Mouse (Mus musculus): ENCODE results near the gene Cars. TPM values are rescaled to one million over a fixed set of nuclear protein-coding genes. Genes with fewer than 3 reads are reported as not detected.
A peak's percentile ranks its signal among the peaks of the same experiment; 100 is the strongest.

Gene Cars
- polyA plus RNA-seq, 1 experiment from 2014 or later, result 63.3 TPM

DNA sequence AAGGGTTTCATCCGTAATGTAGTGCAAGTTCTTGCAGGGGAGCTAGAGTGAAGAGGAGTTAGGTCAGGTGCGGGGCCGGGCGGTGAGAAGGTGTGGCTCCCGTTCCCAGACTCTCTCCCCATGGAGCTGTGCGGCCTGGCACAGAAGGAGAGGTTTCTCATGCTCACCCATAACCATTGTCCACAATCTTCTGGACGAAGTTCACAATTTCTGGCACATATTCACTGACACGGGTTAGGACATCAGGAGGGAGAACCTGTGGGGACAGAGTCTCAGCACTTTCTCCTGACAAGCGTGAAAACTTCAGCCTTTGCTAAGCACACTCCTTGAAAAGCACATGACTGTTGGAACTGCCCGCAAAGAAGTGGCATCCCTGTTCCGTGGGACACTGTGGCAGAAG, 24.1 kb downstream of the Cars start:
- no peak for ATAC-seq
- 96% methylated on average over 11 of the region's 11 CpGs for WGBS

DNA sequence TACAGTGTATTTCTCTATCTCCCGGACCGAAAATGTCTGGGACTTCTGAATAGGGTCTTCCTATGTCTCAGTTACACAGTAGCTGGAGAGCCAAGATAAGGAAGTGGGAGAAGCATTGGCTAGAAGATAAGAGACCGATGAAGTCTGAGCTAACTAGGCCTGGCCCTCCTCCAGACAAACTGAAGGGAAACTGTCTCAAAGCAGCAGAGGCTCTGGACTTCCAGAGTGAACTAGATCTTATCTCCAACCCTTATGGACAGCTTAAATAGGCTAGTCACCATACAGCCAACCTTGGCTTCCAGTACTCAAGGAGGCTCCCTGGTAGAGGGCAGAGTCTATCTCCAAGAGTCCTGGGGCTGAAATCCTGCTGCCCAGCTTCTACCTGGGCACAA, 34.2 kb downstream of the Cars start:
- Histone ChIP-seq H3K27me3 (no peaks in the 10 kb centered on the region), H3K27ac (no peak overlapping the region), H3K4me3 (replicated peaks) (no peak overlapping the region), H3K9me3 (no peaks in the 10 kb centered on the region), H3K4me2 (replicated peaks) (no peak overlapping the region), H3K9ac (replicated peaks) (no peak overlapping the region), H3K36me3 (peaks cover 98% of the 10 kb centered on the region), H3K4me1 (replicated peaks) (no peaks in the 10 kb centered on the region)
- WGBS, result 93% methylated on average over 3 of the region's 3 CpGs
- ATAC-seq, result no peak

More for the DNA sequence above, 24.1 kb downstream of the Cars start:
- H3K4me3 ChIP-seq (replicated peaks), result no peak overlapping the region
- peaks cover 98% of the 10 kb centered on the region for H3K36me3 ChIP-seq
- H3K9ac ChIP-seq (replicated peaks), result no peak overlapping the region
- no peaks in the 10 kb centered on the region for H3K9me3 ChIP-seq
- no peak overlapping the region for H3K4me2 ChIP-seq (replicated peaks)
- H3K27ac ChIP-seq, result no peak overlapping the region
- no peaks in the 10 kb centered on the region for H3K4me1 ChIP-seq (replicated peaks)
- H3K27me3 ChIP-seq, result no peaks in the 10 kb centered on the region

DNA sequence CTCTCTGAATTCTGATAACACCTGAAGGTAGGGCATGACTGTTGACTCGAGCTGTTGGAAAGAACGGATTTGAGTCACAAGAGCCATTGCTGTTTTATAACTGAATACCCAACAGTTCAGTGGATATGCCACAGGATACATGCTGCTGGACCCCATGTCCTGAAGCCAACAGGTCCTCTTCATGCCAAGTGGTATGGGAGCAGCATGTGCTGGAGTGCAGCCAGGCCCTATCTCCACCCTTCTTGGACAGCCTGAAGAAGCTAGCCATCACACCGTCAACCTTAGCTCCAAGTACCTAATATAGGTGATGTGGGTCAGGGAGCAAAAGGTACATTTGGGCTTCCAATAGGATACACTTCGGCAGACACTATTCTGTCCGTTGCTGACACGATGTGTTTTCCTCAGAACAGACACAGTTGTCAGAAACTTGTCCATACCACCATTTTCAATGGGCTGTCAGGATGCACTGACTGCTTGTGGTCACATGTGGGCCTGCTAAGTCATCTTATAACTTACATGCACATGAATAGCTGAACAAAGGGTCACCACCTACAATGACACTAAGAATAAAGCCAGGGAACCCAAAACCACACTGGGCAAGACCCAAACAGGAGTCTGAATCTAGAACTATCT, 34.8 kb downstream of the Cars start:
- H3K4me2 ChIP-seq (replicated peaks), result no peak overlapping the region
- H3K9ac ChIP-seq (replicated peaks), result no peak overlapping the region
- no peaks in the 10 kb centered on the region for H3K4me1 ChIP-seq (replicated peaks)
- no peak overlapping the region for H3K27ac ChIP-seq
- H3K4me3 ChIP-seq (replicated peaks), result no peak overlapping the region
- H3K27me3 ChIP-seq, result no peaks in the 10 kb centered on the region
- H3K36me3 ChIP-seq, result peaks cover 98% of the 10 kb centered on the region
- H3K9me3 ChIP-seq, result no peaks in the 10 kb centered on the region
- ATAC-seq, result no peak
- 96% methylated on average over 6 of the region's 6 CpGs for WGBS

DNA sequence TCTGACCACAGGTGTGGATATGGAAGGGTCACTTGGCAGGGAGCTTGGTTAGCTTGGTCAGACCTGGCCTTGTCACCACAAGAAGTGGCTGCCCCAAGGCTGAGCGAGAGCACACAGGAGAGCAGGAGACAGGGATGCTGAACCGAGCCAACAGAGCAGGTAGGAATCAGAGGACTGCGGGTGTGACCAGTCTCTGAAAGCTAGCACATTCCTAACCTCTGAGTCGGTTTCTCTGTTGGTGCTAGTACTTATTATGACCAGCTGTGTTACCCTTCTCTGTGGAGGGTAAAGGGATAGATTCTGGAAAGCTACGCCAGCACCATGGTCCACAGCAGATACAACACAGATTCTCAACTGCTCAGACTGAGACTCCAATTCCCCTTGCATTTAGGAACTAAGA, 36.1 kb downstream of the Cars start:
- Histone ChIP-seq H3K4me2 (replicated peaks) (no peak overlapping the region), H3K36me3 (peaks cover 98% of the 10 kb centered on the region), H3K4me3 (replicated peaks) (no peak overlapping the region), H3K4me1 (replicated peaks) (no peaks in the 10 kb centered on the region), H3K9ac (replicated peaks) (no peak overlapping the region), H3K27me3 (no peaks in the 10 kb centered on the region), H3K27ac (no peak overlapping the region), H3K9me3 (no peaks in the 10 kb centered on the region)
- no peak for ATAC-seq
- 96% methylated on average over 5 of the region's 5 CpGs for WGBS

DNA sequence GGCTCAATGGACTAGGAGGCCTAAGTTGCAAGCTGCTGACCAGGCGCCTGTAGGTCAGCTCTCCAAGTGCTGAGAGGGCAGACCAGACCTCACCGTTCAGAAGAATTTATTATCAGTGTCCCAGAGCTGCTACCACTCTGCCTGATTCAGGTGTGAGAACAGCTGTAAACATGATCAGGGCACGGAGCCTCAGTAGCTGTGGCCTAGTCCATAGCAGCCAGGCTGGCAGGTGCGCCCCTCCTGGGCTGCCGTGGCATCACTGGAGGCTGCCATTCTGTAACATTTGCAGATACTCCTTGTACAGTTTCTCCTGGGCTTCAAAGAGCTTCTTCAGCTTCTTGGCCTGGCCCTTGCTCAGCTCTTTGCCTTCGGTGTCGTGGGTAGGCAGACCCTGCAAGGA, 42.3 kb downstream of the Cars start:
- Histone ChIP-seq H3K9me3 (no peaks in the 10 kb centered on the region), H3K4me2 (replicated peaks) (no peak overlapping the region), H3K36me3 (peaks cover 85% of the 10 kb centered on the region), H3K4me3 (replicated peaks) (no peak overlapping the region), H3K27ac (peak overlapping the region; percentile 39; the same call in 1 of the 2 replicates), H3K27me3 (no peaks in the 10 kb centered on the region), H3K9ac (replicated peaks) (no peak overlapping the region), H3K4me1 (replicated peaks) (no peaks in the 10 kb centered on the region)
- ATAC-seq, result no peak
- 94% methylated on average over 7 of the region's 7 CpGs for WGBS

DNA sequence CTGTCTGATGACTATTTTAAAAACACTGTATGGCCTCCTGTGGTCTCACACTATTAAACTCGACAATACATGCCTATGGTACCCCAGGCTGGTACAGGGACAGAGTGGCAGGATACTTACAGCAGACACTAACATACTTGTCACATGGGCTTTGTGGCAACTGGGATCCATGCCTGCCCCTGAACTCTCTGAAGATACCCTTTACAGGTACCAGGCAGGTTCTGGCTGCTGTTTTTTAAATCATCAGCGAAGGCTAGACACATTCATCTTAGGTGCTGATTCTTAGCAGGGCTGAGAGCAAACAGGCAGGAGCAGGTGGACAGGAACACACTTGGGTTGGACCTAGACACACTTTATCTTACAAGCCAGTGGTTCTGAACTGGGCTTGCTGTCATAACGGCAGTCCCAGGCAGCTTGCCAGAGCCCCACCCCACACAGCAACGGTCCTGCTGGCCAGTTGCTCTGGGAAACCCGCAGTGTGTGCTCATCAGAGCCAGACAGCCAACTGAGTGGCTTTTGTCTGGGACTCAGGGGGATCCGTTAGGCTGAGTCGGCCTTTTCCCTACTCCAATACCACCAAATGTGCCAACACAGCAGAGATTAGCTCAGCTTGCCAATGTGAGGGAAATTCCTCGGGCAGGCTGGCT, 42.8 kb downstream of the Cars start:
- no peak for ATAC-seq
- Histone ChIP-seq H3K27me3 (no peaks in the 10 kb centered on the region), H3K27ac (peak overlapping the region; percentile 39; the same call in 1 of the 2 replicates), H3K9ac (replicated peaks) (no peak overlapping the region), H3K4me2 (replicated peaks) (no peak overlapping the region), H3K36me3 (peaks cover 80% of the 10 kb centered on the region), H3K4me3 (replicated peaks) (no peak overlapping the region), H3K9me3 (no peaks in the 10 kb centered on the region), H3K4me1 (replicated peaks) (no peaks in the 10 kb centered on the region)
- WGBS, result 76% methylated on average over 8 of the region's 8 CpGs

DNA sequence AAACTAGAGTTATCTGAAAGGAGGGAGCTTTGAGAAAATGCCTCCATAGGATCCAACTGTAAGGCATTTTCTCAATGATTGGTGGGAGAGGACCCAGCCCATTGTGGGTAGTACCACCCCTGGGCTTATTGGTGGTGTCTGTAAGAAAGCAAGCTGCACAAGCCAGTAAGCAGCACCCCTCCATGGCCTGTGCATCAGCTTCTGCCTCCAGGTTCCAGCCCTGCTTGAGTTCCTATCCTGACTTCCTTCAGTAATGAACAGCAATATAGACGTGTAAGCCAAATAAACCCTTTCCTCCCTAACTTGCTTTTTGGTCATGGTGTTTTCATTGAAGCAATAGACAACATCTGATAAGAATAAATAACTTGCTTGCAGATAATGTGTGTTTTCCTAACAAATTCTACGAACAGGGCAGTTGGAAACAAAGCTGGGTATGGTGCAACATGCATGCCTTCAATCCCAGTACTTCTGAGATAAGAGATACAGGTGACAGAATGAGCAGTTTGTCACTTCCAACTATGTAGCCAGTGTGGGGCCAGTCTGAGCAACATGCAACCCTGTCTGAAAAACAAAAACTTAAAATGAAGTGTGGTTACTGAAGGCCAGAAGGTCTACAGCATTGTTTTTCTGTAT, 50.2 kb downstream of the Cars start:
- 42% methylated on average over 2 of the region's 2 CpGs for WGBS
- no peaks in the 10 kb centered on the region for H3K27me3 ChIP-seq
- no peaks in the 10 kb centered on the region for H3K9me3 ChIP-seq
- peak overlapping the region; percentile 82 for H3K27ac ChIP-seq
- peaks cover 14% of the 10 kb centered on the region for H3K36me3 ChIP-seq
- H3K9ac ChIP-seq (replicated peaks), result peak overlapping the region; percentile 68
- peak overlapping the region; percentile 79 for H3K4me3 ChIP-seq (replicated peaks)
- peak; percentile 4; the same call in 1 of the 2 replicates for ATAC-seq
- H3K4me1 ChIP-seq (replicated peaks), result peaks cover 40% of the 10 kb centered on the region
- peak overlapping the region; percentile 84 for H3K4me2 ChIP-seq (replicated peaks)

DNA sequence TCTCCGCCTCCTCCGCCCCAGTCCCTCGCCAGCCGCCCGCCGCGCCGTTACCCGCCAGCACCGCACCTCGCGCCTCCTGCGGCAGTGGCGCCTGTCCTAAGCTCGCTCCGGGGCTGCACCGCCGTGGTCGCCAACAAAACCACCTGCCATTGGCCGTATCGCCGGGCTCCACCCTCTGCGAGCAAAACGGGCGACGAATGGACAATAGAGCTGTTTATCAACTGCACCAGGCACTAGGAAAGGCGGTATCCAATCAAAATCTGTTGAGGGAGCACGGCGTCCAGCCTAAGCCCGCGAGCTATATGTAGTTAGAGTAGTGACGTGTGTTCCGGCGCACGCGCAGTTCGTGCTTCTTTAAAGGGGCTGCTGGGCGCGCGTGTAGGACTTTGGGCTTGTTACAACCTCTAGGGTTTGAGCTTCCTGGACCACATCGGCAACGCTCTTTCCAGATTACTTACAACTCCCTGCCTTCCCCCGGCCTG, 50.9 kb downstream of the Cars start, which contains the start of gene Nap1l4:
Gene Nap1l4 (minus strand): TSS at position 131 of the 482 bp plus-strand sequence.
- no peaks in the 10 kb centered on the region for H3K9me3 ChIP-seq
- H3K4me3 ChIP-seq (replicated peaks), result peak within 1 kb of the TSS; percentile 79
- peaks cover 7% of the 10 kb centered on the region for H3K36me3 ChIP-seq
- no peaks in the 10 kb centered on the region for H3K27me3 ChIP-seq
- peak within 1 kb of the TSS; percentile 84 for H3K4me2 ChIP-seq (replicated peaks)
- H3K27ac ChIP-seq, result peak within 1 kb of the TSS; percentile 90
- under 1% methylated on average over 42 of the region's 43 CpGs for WGBS
- H3K9ac ChIP-seq (replicated peaks), result peak within 1 kb of the TSS; percentile 80
- peaks cover 43% of the 10 kb centered on the region for H3K4me1 ChIP-seq (replicated peaks)
- peak; percentile 100 for ATAC-seq

DNA sequence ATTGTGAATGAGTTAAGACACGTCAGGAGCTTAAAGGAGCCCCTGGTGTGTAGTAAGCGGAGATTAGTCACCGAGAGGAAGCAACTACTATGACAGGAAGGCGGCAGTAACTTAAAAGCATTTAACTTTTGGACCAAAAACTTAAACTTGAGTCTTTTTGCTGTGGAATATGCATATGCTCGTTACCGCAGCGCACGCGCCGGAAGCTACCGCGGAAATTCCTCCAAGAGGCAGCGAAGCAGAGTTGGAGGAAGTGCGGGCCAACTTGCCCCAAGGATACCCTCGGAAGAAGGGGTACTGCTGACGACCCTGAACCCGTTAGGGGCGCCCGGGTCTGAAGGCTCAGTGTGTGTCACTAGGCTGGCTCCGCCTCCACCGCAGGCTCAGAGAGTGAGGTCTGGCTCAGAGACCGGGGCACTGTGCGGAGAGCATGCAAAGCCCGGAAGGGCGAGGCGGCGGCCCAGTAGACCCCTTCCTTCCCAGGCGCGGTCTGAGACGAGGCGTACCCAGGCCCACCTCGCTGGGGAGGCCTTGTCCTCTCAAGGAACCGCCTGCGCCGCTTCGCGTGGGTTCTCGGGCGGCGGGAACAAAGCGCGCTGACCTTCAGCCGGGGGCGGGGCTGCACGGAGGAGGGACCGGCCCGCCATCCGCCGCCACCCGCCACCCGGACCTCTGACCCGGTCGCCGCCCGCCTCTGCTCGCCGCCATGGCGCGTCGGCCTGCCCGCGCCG, 51.5 kb downstream of the Cars start:
- Histone ChIP-seq H3K27me3 (no peaks in the 10 kb centered on the region), H3K4me3 (replicated peaks) (peak overlapping the region; percentile 79), H3K4me1 (replicated peaks) (peaks cover 48% of the 10 kb centered on the region), H3K9me3 (no peaks in the 10 kb centered on the region), H3K36me3 (peaks cover 7% of the 10 kb centered on the region; the same call in 1 of the 2 replicates), H3K4me2 (replicated peaks) (peak overlapping the region; percentile 84), H3K9ac (replicated peaks) (peak overlapping the region; percentile 80), H3K27ac (peak overlapping the region; percentile 90)
- WGBS, result 1% methylated on average over 60 of the region's 63 CpGs
- ATAC-seq, result peak; percentile 82

DNA sequence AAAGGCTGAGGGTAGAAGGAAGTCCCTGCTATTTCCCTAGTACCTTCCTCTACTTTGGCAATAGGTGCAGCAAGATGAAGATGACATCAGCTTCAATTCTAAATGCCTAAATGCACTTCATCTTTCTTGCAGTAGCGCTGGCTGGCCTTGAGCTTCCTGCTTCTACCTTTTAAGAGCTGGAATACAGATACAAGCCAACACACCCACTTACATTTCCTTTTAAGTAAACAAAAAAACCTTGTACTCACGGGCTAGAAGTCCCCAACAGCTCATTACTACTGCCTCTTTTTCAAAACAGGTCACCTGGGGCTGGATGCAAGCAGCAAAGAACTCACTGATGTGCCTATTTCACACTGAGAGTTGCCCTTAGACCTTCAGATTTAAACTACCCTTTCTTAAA, 53.3 kb downstream of the Cars start:
- no peak overlapping the region for H3K27ac ChIP-seq
- H3K4me3 ChIP-seq (replicated peaks), result no peak overlapping the region
- 88% methylated on average over 2 of the region's 2 CpGs for WGBS
- ATAC-seq, result no peak
- peaks cover 58% of the 10 kb centered on the region for H3K4me1 ChIP-seq (replicated peaks)
- H3K9ac ChIP-seq (replicated peaks), result peak overlapping the region; percentile 28; the same call in 1 of the 2 replicates
- peaks cover 7% of the 10 kb centered on the region; the same call in 1 of the 2 replicates for H3K36me3 ChIP-seq
- H3K27me3 ChIP-seq, result no peaks in the 10 kb centered on the region
- no peaks in the 10 kb centered on the region for H3K9me3 ChIP-seq
- H3K4me2 ChIP-seq (replicated peaks), result peak overlapping the region; percentile 14

DNA sequence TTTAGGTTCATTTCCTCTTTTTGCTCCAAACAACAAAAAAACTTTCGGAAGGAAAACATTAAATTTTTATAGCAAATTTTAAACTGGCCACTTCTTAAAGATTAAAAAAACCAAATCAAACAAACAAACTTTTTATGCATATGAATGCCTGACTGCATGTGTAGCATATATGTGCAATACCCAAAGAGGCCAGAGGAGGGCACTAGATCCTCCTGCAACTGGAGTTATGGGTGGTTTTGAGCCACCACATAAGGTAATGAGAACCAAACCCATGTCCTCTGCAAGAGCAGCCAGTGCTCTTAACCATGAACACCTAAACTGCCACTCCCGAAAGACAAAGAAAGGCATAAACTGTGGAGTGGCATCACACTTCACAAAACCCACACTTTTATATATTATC, 55.5 kb downstream of the Cars start:
- no peak overlapping the region for H3K4me2 ChIP-seq (replicated peaks)
- no peak overlapping the region for H3K4me3 ChIP-seq (replicated peaks)
- H3K9ac ChIP-seq (replicated peaks), result no peak overlapping the region
- ATAC-seq, result no peak
- H3K36me3 ChIP-seq, result peaks cover 19% of the 10 kb centered on the region
- H3K27ac ChIP-seq, result no peak overlapping the region
- H3K27me3 ChIP-seq, result no peaks in the 10 kb centered on the region
- no peaks in the 10 kb centered on the region for H3K9me3 ChIP-seq
- 99% methylated on average over 2 of the region's 2 CpGs for WGBS
- peaks cover 51% of the 10 kb centered on the region for H3K4me1 ChIP-seq (replicated peaks)
